Mouse (Mus musculus) ES-E14 (cell line): ENCODE data around the gene Olfr669. TPM values are rescaled to one million over a fixed set of nuclear protein-coding genes. Genes with fewer than 3 reads are reported as not detected.
"Not testable (repeated sequence)": the region's sequence is repeated elsewhere in the genome, so short reads cannot be mapped to it uniquely, and the experiment has no call there.

ENCODE experiments used
- DNase-seq: peaks from one replicate; pipeline ENCODE4 v3.0.0-alpha.2; 2013; ENCODE audit warnings: low read depth, low spot score
- H3K27ac ChIP-seq: 2 replicates; pipeline ENCODE4 v1.5.1; 2012; ENCODE audit warnings: low read depth, mild to moderate bottlenecking, low read length, moderate library complexity, mixed read lengths; ENCODE audit not compliant: poor library complexity, insufficient read depth, severe bottlenecking
- H3K36me3 ChIP-seq: 2 replicates; pipeline ENCODE4 v1.6.1; 2012; ENCODE audit warnings: mild to moderate bottlenecking, low read length, moderate library complexity, mixed read lengths; ENCODE audit not compliant: control insufficient read depth, poor library complexity, insufficient read depth, severe bottlenecking
- H3K4me1 ChIP-seq, 2 experiments: fragments of 150-350 bp in 1 of 2; sonication (generic) in 1 of 2; 2 replicates each; pipeline ENCODE4 v1.6.1; 2012; ENCODE audit warnings: low read length in 2 of 2, mild to moderate bottlenecking in 1 of 2, mixed read lengths in 1 of 2; ENCODE audit not compliant: control insufficient read depth in 2 of 2, insufficient read depth in 2 of 2, poor library complexity in 1 of 2
- H3K4me3 ChIP-seq, 2 experiments: fragments of 150-350 bp in 1 of 2; sonication (generic) in 1 of 2; 2 replicates each; pipeline ENCODE4 v1.5.1; 2012; ENCODE audit warnings: low read length in 2 of 2, low read depth in 1 of 2, mild to moderate bottlenecking in 1 of 2, mixed read lengths in 1 of 2; ENCODE audit not compliant: insufficient read depth in 1 of 2, poor library complexity in 1 of 2, severe bottlenecking in 1 of 2
- H3K9ac ChIP-seq: 2 replicates; pipeline ENCODE4 v1.6.1; 2012; ENCODE audit warnings: low read depth, mild to moderate bottlenecking, low read length, mixed read lengths; ENCODE audit not compliant: poor library complexity, insufficient read depth, severe bottlenecking
- H3K9me3 ChIP-seq: fragments of 150-350 bp; sonication (generic); 2 replicates; pipeline ENCODE4 v1.6.1; 2012; ENCODE audit warnings: low read depth, mild to moderate bottlenecking, low read length; ENCODE audit not compliant: control insufficient read depth, insufficient read depth
- CHD2 ChIP-seq: IDR thresholded peaks from 2 replicates; pipeline ENCODE4 v1.6.1; 2014; ENCODE audit warnings: mild to moderate bottlenecking, low read depth, low read length, inconsistent platforms
- HCFC1 ChIP-seq: IDR thresholded peaks from 2 replicates; pipeline ENCODE4 v1.6.1; 2012; ENCODE audit warnings: low read length, inconsistent platforms, borderline replicate concordance; ENCODE audit not compliant: insufficient read depth
- MAFK ChIP-seq: IDR thresholded peaks from 2 replicates; pipeline ENCODE4 v1.6.1; 2014; ENCODE audit warnings: mild to moderate bottlenecking, low read depth, low read length, inconsistent platforms; ENCODE audit not compliant: insufficient read depth
- ZC3H11A ChIP-seq: IDR thresholded peaks from 2 replicates; pipeline ENCODE4 v1.6.1; 2012; ENCODE audit warnings: low read depth, mild to moderate bottlenecking, inconsistent platforms, low read length, borderline replicate concordance
- ZNF384 ChIP-seq: IDR thresholded peaks from 2 replicates; pipeline ENCODE4 v1.6.1; 2012; ENCODE audit warnings: low read depth, low read length, inconsistent platforms
- in situ Hi-C, 2 experiments: fragments of 600-800 bp; cut with MboI; formaldehyde crosslinking; loops; one replicate each; pipeline ENCODE4 v1.15.1; 2025; ENCODE audit warnings: low sequenced_read_pairs in 2 of 2, inconsistent platforms in 1 of 2; ENCODE audit not compliant: unreplicated experiment in 2 of 2
- total RNA-seq: library from RNA; depleted of rRNA; stranded (reverse); fragments of 300-350 nt; gene quantifications from 2 replicates; pipeline ENCODE4 v1.2.3, GENCODE M21; 2012; rRNA removed

Gene Olfr669
- not detected in 2 replicates for total RNA-seq

DNA sequence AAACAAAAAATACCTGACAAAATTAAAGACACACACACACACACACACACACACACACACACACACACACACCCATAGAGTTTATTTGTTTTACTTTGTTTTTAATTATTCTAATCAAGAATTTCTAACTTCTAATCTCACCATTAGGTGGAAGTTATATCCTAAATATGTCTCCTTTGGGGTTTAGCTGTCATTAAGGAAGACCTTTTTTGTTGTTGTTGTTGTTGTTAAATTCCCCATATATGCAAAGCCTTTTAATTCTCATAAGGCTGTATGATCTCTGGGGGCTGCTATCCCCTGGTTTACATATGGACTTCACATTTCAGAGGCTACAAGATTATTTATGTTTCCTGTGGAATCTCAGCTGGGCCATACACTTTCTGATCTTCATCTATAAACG, at the start of gene Olfr669:
TSS of gene Olfr669 (plus strand) at position 301 of the 400 bp plus-strand sequence.
- H3K27ac ChIP-seq = no peak within 1 kb of the TSS
- TF ChIP-seq ZNF384 = no peak
- no peak for TF ChIP-seq ZC3H11A
- TF ChIP-seq HCFC1 = no peak
- TF ChIP-seq CHD2 = no peak
- no peak for TF ChIP-seq MAFK
- DNase-seq = no peak
- H3K9ac ChIP-seq = no peak within 1 kb of the TSS
- no peaks in the 10 kb centered on the region for H3K36me3 ChIP-seq
- no peak within 1 kb of the TSS for H3K4me3 ChIP-seq
- no peaks in the 10 kb centered on the region for H3K9me3 ChIP-seq
- no peaks in the 10 kb centered on the region for H3K4me1 ChIP-seq
- in situ Hi-C loops = no loop called here

GRCm38 (mm10) chr7:104895852-104896251, 38.2 kb upstream of the Olfr669 start, which contains the start of gene Olfr666:
TSS of gene Olfr666 (minus strand) at chr7:104895952.
- no peak for DNase-seq
- Histone ChIP-seq H3K9ac (no peak within 1 kb of the TSS), H3K36me3 (no peaks in the 10 kb centered on the region), H3K27ac (no peak within 1 kb of the TSS), H3K4me1 (no peaks in the 10 kb centered on the region), H3K9me3 (no peaks in the 10 kb centered on the region), H3K4me3 (no peak within 1 kb of the TSS)
- in situ Hi-C loops = no loop called here
- TF ChIP-seq MAFK (no peak), HCFC1 (no peak), ZNF384 (no peak), CHD2 (no peak), ZC3H11A (no peak)

DNA sequence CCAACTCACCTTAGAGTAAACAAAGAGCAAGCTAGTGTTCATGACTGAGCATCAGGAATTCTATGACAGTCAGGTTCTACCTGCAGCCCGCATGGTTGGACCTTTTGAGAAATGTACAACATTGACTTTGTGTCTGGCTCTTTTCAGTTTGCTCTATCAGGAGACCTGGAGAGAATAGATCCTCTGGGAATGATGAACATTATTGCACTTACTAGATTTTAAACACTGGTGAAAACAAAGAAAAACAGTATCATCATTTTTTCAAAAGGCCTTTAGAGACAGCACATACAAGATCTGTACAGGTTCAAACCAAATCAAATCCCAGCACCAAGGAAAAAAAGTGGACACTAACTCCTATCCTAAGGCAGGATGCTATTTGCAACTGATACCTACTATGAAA, 12.7 kb upstream of the Olfr669 start, which contains the start of gene Olfr667:
TSS of gene Olfr667 (minus strand) at position 101 of the 400 bp plus-strand sequence.
- in situ Hi-C loops = no loop called here
- H3K27ac ChIP-seq = no peak within 1 kb of the TSS
- DNase-seq = no peak
- no peak for TF ChIP-seq MAFK
- no peak for TF ChIP-seq HCFC1
- TF ChIP-seq CHD2 = no peak
- no peak for TF ChIP-seq ZC3H11A
- no peak for TF ChIP-seq ZNF384
- no peaks in the 10 kb centered on the region for H3K4me1 ChIP-seq
- no peaks in the 10 kb centered on the region for H3K9me3 ChIP-seq
- H3K36me3 ChIP-seq = no peaks in the 10 kb centered on the region
- no peak within 1 kb of the TSS for H3K9ac ChIP-seq
- no peak within 1 kb of the TSS for H3K4me3 ChIP-seq

GRCm38 (mm10) chr7:104927957-104928356, 6.1 kb upstream of the Olfr669 start, which contains the start of gene Olfr668:
TSS of gene Olfr668 (minus strand) at chr7:104928057.
- no peak for DNase-seq
- Histone ChIP-seq H3K4me1 (no peaks in the 10 kb centered on the region), H3K27ac (no peak within 1 kb of the TSS), H3K9ac (no peak within 1 kb of the TSS), H3K36me3 (no peaks in the 10 kb centered on the region), H3K9me3 (no peaks in the 10 kb centered on the region), H3K4me3 (no peak within 1 kb of the TSS)
- TF ChIP-seq CHD2 = no peak
- no peak for TF ChIP-seq MAFK
- TF ChIP-seq HCFC1 = no peak
- TF ChIP-seq ZC3H11A = no peak
- TF ChIP-seq ZNF384 = no peak
- in situ Hi-C loops = no loop called here

GRCm38 (mm10) chr7:104950234-104950633, 16.2 kb downstream of the Olfr669 start:
- peak; percentile 9 for DNase-seq
- in situ Hi-C loops, H3K27ac ChIP-seq, H3K9me3 ChIP-seq, H3K4me1 ChIP-seq, H3K36me3 ChIP-seq, H3K9ac ChIP-seq: not testable (repeated sequence)
- H3K4me3 ChIP-seq = 0 out of 4 replicates have a peak overlapping the region, but pooled peaks of 1 of the 2 experiments have one; percentile 33
